Mouse (Mus musculus): ENCODE data around the gene Nckap5. TPM values are rescaled to one million over a fixed set of nuclear protein-coding genes. Genes with fewer than 3 reads are reported as not detected.
A peak's percentile ranks its signal among the peaks of the same experiment; 100 is the strongest.

Nckap5 gene
- total RNA-seq, 2 experiments from 2014 or later = 39.0 to 79.2 TPM

GRCm38 (mm10) chr1:126622036-126622435, 208.6 kb downstream of the Nckap5 start:
- DNase-seq = no peak

GRCm38 (mm10) chr1:126617464-126618041, 213.0 kb downstream of the Nckap5 start:
- DNase-seq = no peak

GRCm38 (mm10) chr1:126616964-126617363, 213.6 kb downstream of the Nckap5 start:
- DNase-seq = no peak

GRCm38 (mm10) chr1:126612916-126613315, 217.7 kb downstream of the Nckap5 start:
- no peak for DNase-seq

- DNase-seq = no peak
Observed at GRCm38 (mm10) chr1:126608586-126608985, 222.0 kb downstream of the Nckap5 start.

- no peak for DNase-seq
Observed at GRCm38 (mm10) chr1:126606189-126607080, 224.2 kb downstream of the Nckap5 start.

DNA sequence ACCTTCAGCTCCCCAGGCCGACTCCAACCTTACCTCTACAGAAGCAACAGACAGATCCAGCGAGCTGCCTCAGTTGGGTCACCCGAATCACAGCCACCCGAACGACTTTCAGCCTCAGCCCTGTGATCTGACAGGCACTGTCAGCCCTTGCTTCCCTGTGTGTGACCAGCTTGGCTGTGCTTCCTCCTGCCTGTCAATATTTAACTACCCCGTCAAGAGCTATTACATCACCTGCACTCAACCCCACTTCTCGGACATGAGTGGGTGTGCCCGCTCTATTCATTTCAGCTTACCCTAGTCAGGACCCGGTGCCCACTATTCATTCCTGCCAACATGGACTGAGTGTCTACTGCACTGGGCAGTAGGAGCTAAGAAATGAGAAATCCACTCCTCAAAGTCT, 226.0 kb downstream of the Nckap5 start:
- DNase-seq = no peak

- DNase-seq = no peak
Observed at GRCm38 (mm10) chr1:126603771-126604515, 226.7 kb downstream of the Nckap5 start.

DNA sequence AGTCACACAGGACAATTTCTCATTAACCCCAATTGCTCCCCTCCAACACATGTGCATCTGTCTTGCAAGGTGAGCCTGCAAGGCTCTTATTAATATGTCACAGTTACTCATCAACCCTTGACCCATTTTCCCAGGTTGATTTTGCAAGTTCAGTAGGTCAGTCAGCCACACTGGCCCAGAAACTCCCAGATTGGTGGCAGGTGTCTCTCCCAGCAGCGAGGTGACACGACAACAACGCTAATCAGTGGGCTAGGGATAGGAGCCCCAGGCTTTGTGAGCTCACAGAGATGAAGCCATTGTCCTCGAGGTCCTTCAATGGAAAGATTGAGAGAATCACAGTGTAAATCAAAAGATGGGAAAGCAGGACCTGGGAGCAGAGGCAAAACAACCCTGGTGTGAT, 230.0 kb downstream of the Nckap5 start:
- DNase-seq = no peak

- peak; percentile 11 to 19 for DNase-seq
Observed at GRCm38 (mm10) chr1:126597376-126597775, 233.2 kb downstream of the Nckap5 start.

- DNase-seq = no peak
Observed at GRCm38 (mm10) chr1:126594796-126595195, 235.8 kb downstream of the Nckap5 start.

DNA sequence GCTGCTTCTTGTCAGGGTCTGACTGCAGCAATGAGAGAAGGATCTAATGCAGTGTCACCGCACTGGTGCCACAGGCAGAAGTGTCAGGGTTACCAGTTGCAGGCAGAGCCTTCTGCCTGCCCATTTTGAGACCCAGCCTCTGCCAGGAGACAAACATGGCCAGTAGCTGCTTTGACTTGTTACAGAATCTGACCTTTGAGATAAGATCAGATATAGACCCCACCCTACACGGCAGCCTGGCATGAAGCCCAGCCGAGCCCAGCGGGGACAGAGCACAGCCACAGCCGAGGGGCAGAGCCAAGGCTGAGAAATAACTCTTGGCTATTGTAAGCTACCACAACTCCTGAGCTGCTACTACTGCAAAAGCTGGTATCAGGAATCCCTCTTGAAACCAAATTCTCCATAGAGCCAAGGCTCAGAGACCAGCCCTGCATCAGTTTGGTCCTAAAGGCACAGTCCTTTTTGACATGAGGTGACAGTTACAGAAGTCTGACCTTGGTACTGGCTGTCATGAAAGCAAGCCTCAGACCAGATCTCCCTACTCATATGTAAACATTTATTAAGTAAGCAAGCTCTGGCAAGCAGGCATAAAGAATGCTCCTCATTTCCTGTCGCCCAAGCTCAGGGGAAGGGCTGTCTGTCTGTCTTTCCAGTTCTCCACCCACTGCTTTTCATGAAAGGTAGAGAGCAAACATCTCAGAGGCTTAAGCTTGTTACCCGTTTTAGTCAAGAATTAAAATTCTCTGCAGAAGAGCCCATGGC, 237.4 kb downstream of the Nckap5 start:
- peak; percentile 36 to 46 for DNase-seq

GRCm38 (mm10) chr1:126590911-126591310, 239.7 kb downstream of the Nckap5 start:
- no peak for DNase-seq

DNA sequence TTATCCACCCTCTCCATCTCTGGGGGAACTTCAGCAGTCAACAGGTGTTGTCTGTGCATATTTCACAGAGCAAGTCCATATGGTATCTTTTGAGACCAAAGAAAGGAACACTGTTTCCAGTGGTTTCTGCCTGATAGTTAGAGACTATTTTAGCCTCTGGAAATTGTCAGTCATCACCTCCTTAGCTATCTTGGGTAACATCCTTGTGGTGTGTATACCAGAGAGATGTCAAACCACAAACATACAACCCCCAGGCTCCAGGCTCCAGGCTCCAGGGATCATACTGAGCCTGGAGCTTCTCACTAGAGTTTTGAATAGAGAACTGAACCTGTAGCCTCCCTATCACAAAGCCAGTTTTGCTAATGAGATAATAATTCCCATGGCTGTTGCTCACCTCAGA, 252.4 kb downstream of the Nckap5 start:
- no peak for DNase-seq

- no peak for DNase-seq
Observed at GRCm38 (mm10) chr1:126574295-126574694, 256.3 kb downstream of the Nckap5 start.

- no peak for DNase-seq
Observed at GRCm38 (mm10) chr1:126573714-126574113, 256.9 kb downstream of the Nckap5 start.

- DNase-seq = no peak
Observed at GRCm38 (mm10) chr1:126573097-126573496, 257.5 kb downstream of the Nckap5 start.

- no peak for DNase-seq
Observed at GRCm38 (mm10) chr1:126569611-126570238, 260.9 kb downstream of the Nckap5 start.

GRCm38 (mm10) chr1:126568520-126569197, 261.9 kb downstream of the Nckap5 start:
- DNase-seq = peak; percentile 64 to 65

DNA sequence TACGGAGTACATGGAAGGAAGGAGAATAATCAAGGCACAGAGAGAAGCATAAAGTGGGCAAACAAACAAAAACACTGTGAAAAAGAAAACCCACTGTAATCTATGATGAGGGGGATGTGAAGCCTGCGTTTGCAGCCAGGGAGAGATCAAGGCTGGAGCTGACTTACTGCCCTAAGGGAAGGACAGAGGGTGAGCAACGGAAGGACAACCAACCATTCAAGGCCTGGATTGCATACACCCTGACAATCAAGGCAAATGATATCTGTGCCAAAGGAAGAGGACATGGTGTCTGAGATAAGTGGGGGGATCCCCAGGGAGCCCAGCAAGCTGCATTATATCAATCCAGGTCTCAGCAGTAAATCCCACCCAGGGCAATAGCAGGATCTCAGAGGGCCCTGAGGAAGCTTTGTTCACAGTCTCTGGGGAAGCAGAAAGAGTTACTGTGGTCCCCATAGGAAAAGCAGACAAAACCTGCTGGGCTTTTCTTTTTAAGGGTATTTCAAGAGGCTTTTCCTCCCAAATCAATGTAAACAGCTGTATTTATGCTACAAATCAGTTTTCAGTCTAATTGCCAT, 265.4 kb downstream of the Nckap5 start:
- DNase-seq = peak; percentile 51 to 60

GRCm38 (mm10) chr1:126560931-126561330, 269.7 kb downstream of the Nckap5 start:
- no peak for DNase-seq

Measured in adrenal gland, postnatal 36 days (tissue).